Comparison of ENCODE assay signal across 8 mouse cellular contexts in genomic region chr13:73773519-73774205, GRCm38 (mm10). TPM values are rescaled to one million over a fixed set of nuclear protein-coding genes. Genes with fewer than 3 reads are reported as not detected.
DNase-seq lines count a peak whose midpoint lies in the region; ATAC-seq lines count a peak whose summit lies in the region.

No protein-coding gene starts in this region.

- no peaks in the 10 kb centered on the region for H3K27me3 ChIP-seq in heart, embryonic 10.5 days (ENCODE audit: insufficient read depth, poor library complexity, severe bottlenecking)
- H3K27me3 ChIP-seq in stomach, embryonic 15.5 days (replicated peaks): no peaks in the 10 kb centered on the region

- peaks cover 56% of the 10 kb centered on the region for H3K4me1 ChIP-seq in heart, embryonic 10.5 days
- H3K4me1 ChIP-seq in stomach, embryonic 15.5 days: peaks cover 26% of the 10 kb centered on the region

- WGBS in heart, embryonic 10.5 days: 72% methylated on average over 4 of the region's 4 CpGs
- 54% methylated on average over 4 of the region's 4 CpGs for WGBS in stomach, embryonic 15.5 days

- no peaks in the 10 kb centered on the region for H3K9me3 ChIP-seq in heart, embryonic 10.5 days
- no peaks in the 10 kb centered on the region for H3K9me3 ChIP-seq in stomach, embryonic 15.5 days

- H3K36me3 ChIP-seq in heart, embryonic 10.5 days: peaks cover 15% of the 10 kb centered on the region; the same call in 1 of the 2 replicates
- H3K36me3 ChIP-seq in stomach, embryonic 15.5 days: no peaks in the 10 kb centered on the region

- no peak for ATAC-seq in stomach, embryonic 15.5 days (ENCODE audit: insufficient read depth, low FRiP score, low read depth)

- H3K4me3 ChIP-seq in heart, embryonic 10.5 days: no peak overlapping the region
- no peak overlapping the region for H3K4me3 ChIP-seq in stomach, embryonic 15.5 days (replicated peaks)

- peak overlapping the region; percentile 17; the same call in 1 of the 2 replicates for H3K27ac ChIP-seq in heart, embryonic 10.5 days
- H3K27ac ChIP-seq in stomach, embryonic 15.5 days: peak overlapping the region; percentile 12; the same call in 1 of the 2 replicates

- H3K9ac ChIP-seq in stomach, embryonic 15.5 days: no peak overlapping the region

- no peak overlapping the region for H3K4me2 ChIP-seq in stomach, embryonic 15.5 days

- DNase-seq in cerebellum, postnatal 10 days: peak; percentile 69 to 79
- no peak for DNase-seq in cerebellum, adult 8-10 months
- peak; percentile 36 for DNase-seq in retina, postnatal 1 day
- no peak for DNase-seq in retina, embryonic 14.5 days (ENCODE audit: low spot score)
- no peak for DNase-seq in heart, embryonic 10.5 days (ENCODE audit: low spot score)
- peak; percentile 89 to 91 for DNase-seq in kidney, postnatal 36 days
- DNase-seq in spleen, adult 18-20 months: no peak

RNA-seq across cellular contexts. Expression of gene Slc12a7, which starts 40.8 kb away (rescaled TPM):
- 36.3 and 46.7 TPM in 2 replicates for polyA plus RNA-seq in heart, embryonic 10.5 days (2016; fragmentation: Nextera tagmentation; extraction: Ambion mirVana)
- 17.5 and 19.4 TPM in 2 replicates for polyA plus RNA-seq in stomach, embryonic 15.5 days (2015; fragmentation: Nextera tagmentation; extraction: Ambion mirVana)

Comparison
In these comparisons a context has a peak if more than half of its experiments do, and no peak if none do; other contexts are left out.
1. DNase-seq: peak in cerebellum, postnatal 10 days (2 of 2), retina, postnatal 1 day (single experiment) and kidney, postnatal 36 days (2 of 2); none in cerebellum, adult 8-10 months (single experiment), retina, embryonic 14.5 days (single experiment), heart, embryonic 10.5 days (single experiment) and spleen, adult 18-20 months (0 of 2).